Mouse (Mus musculus): ENCODE results near the gene Txnrd2. TPM values are rescaled to one million over a fixed set of nuclear protein-coding genes. Genes with fewer than 3 reads are reported as not detected.

Gene Txnrd2
- polyA plus RNA-seq, 1 experiment from 2014 or later: 23.5 TPM

- Histone ChIP-seq H3K4me2 (ENCODE audit: low read length) (no peak overlapping the region), H3K27ac (ENCODE audit: low read depth, low read length) (no peak overlapping the region), H3K36me3 (ENCODE audit: control insufficient read depth, insufficient read depth, low read length) (0 out of 2 replicates have a peak, but pooled peaks cover 4% of the 10 kb centered on the region), H3K9ac (ENCODE audit: low read length) (no peak overlapping the region), H3K9me3 (replicated peaks; ENCODE audit: control insufficient read depth, low read length) (no peaks in the 10 kb centered on the region), H3K4me3 (ENCODE audit: low read depth, low read length) (no peak overlapping the region), H3K4me1 (ENCODE audit: control insufficient read depth, insufficient read depth, low read length) (0 out of 2 replicates have a peak, but pooled peaks cover 6% of the 10 kb centered on the region), H3K27me3 (replicated peaks; ENCODE audit: control insufficient read depth, insufficient read depth, low read length) (no peaks in the 10 kb centered on the region)
- peak; percentile 39 for DNase-seq (ENCODE audit: low spot score)
- ATAC-seq: no peak
- 60% methylated on average over 9 of the region's 9 CpGs for WGBS
These were observed 25.4 kb downstream of the Txnrd2 start for GRCm38 (mm10) chr16:18451486-18452181.

GRCm38 (mm10) chr16:18452361-18452862, 26.2 kb downstream of the Txnrd2 start:
- H3K4me1 ChIP-seq (ENCODE audit: control insufficient read depth, insufficient read depth, low read length): 0 out of 2 replicates have a peak, but pooled peaks cover 6% of the 10 kb centered on the region
- no peaks in the 10 kb centered on the region for H3K9me3 ChIP-seq (replicated peaks; ENCODE audit: control insufficient read depth, low read length)
- H3K27ac ChIP-seq (ENCODE audit: low read depth, low read length): no peak overlapping the region
- no peak overlapping the region for H3K9ac ChIP-seq (ENCODE audit: low read length)
- peak; percentile 34; the same call in 1 of the 2 replicates for ATAC-seq
- no peaks in the 10 kb centered on the region for H3K27me3 ChIP-seq (replicated peaks; ENCODE audit: control insufficient read depth, insufficient read depth, low read length)
- no peak overlapping the region for H3K4me3 ChIP-seq (ENCODE audit: low read depth, low read length)
- 84% methylated on average over 8 of the region's 8 CpGs for WGBS
- 0 out of 2 replicates have a peak, but pooled peaks cover 7% of the 10 kb centered on the region for H3K36me3 ChIP-seq (ENCODE audit: control insufficient read depth, insufficient read depth, low read length)
- no peak for DNase-seq (ENCODE audit: low spot score)
- no peak overlapping the region for H3K4me2 ChIP-seq (ENCODE audit: low read length)

- no peaks in the 10 kb centered on the region for H3K27me3 ChIP-seq (replicated peaks; ENCODE audit: control insufficient read depth, insufficient read depth, low read length)
- H3K36me3 ChIP-seq (ENCODE audit: control insufficient read depth, insufficient read depth, low read length): 0 out of 2 replicates have a peak, but pooled peaks cover 7% of the 10 kb centered on the region
- 74% methylated on average over 5 of the region's 5 CpGs for WGBS
- H3K4me2 ChIP-seq (ENCODE audit: low read length): no peak overlapping the region
- DNase-seq (ENCODE audit: low spot score): no peak
- no peak overlapping the region for H3K9ac ChIP-seq (ENCODE audit: low read length)
- no peak overlapping the region for H3K4me3 ChIP-seq (ENCODE audit: low read depth, low read length)
- no peaks in the 10 kb centered on the region for H3K9me3 ChIP-seq (replicated peaks; ENCODE audit: control insufficient read depth, low read length)
- ATAC-seq: no peak
- peaks cover 6% of the 10 kb centered on the region; the same call in 1 of the 2 replicates for H3K4me1 ChIP-seq (ENCODE audit: control insufficient read depth, insufficient read depth, low read length)
- H3K27ac ChIP-seq (ENCODE audit: low read depth, low read length): no peak overlapping the region
These were observed 27.7 kb downstream of the Txnrd2 start for GRCm38 (mm10) chr16:18453846-18454245.

- Histone ChIP-seq H3K4me3 (ENCODE audit: low read depth, low read length) (no peak overlapping the region), H3K9ac (ENCODE audit: low read length) (no peak overlapping the region), H3K9me3 (replicated peaks; ENCODE audit: control insufficient read depth, low read length) (no peaks in the 10 kb centered on the region), H3K27me3 (replicated peaks; ENCODE audit: control insufficient read depth, insufficient read depth, low read length) (no peaks in the 10 kb centered on the region), H3K36me3 (ENCODE audit: control insufficient read depth, insufficient read depth, low read length) (0 out of 2 replicates have a peak, but pooled peaks cover 3% of the 10 kb centered on the region), H3K4me2 (ENCODE audit: low read length) (no peak overlapping the region), H3K4me1 (ENCODE audit: control insufficient read depth, insufficient read depth, low read length) (peaks cover 16% of the 10 kb centered on the region), H3K27ac (ENCODE audit: low read depth, low read length) (no peak overlapping the region)
- 87% methylated on average over 6 of the region's 6 CpGs for WGBS
- DNase-seq (ENCODE audit: low spot score): no peak
- no peak for ATAC-seq
These were observed 29.2 kb downstream of the Txnrd2 start for GRCm38 (mm10) chr16:18455407-18455806.

GRCm38 (mm10) chr16:18458661-18459060, 32.5 kb downstream of the Txnrd2 start:
- Histone ChIP-seq H3K9me3 (replicated peaks; ENCODE audit: control insufficient read depth, low read length) (no peaks in the 10 kb centered on the region), H3K4me1 (ENCODE audit: control insufficient read depth, insufficient read depth, low read length) (peaks cover 10% of the 10 kb centered on the region), H3K27me3 (replicated peaks; ENCODE audit: control insufficient read depth, insufficient read depth, low read length) (no peaks in the 10 kb centered on the region), H3K4me3 (ENCODE audit: low read depth, low read length) (no peak overlapping the region), H3K4me2 (ENCODE audit: low read length) (no peak overlapping the region), H3K9ac (ENCODE audit: low read length) (no peak overlapping the region), H3K36me3 (ENCODE audit: control insufficient read depth, insufficient read depth, low read length) (0 out of 2 replicates have a peak, but pooled peaks cover 3% of the 10 kb centered on the region), H3K27ac (ENCODE audit: low read depth, low read length) (no peak overlapping the region)
- no peak for ATAC-seq
- no peak for DNase-seq (ENCODE audit: low spot score)

- DNase-seq (ENCODE audit: low spot score) (peak; percentile 12), ATAC-seq (peak; percentile 32)
- peak overlapping the region; percentile 31; the same call in 1 of the 2 replicates for H3K27ac ChIP-seq (ENCODE audit: low read depth, low read length)
- H3K9ac ChIP-seq (ENCODE audit: low read length): peak overlapping the region; percentile 44
- H3K36me3 ChIP-seq (ENCODE audit: control insufficient read depth, insufficient read depth, low read length): 0 out of 2 replicates have a peak, but pooled peaks cover 3% of the 10 kb centered on the region
- H3K27me3 ChIP-seq (replicated peaks; ENCODE audit: control insufficient read depth, insufficient read depth, low read length): no peaks in the 10 kb centered on the region
- WGBS: 10% methylated on average over 12 of the region's 12 CpGs
- H3K9me3 ChIP-seq (replicated peaks; ENCODE audit: control insufficient read depth, low read length): no peaks in the 10 kb centered on the region
- peaks cover 10% of the 10 kb centered on the region for H3K4me1 ChIP-seq (ENCODE audit: control insufficient read depth, insufficient read depth, low read length)
- peak overlapping the region; percentile 34 for H3K4me2 ChIP-seq (ENCODE audit: low read length)
- no peak overlapping the region for H3K4me3 ChIP-seq (ENCODE audit: low read depth, low read length)
These were observed 33.3 kb downstream of the Txnrd2 start for GRCm38 (mm10) chr16:18459335-18459954.

- H3K9ac ChIP-seq (ENCODE audit: low read length): peak overlapping the region; percentile 44
- no peaks in the 10 kb centered on the region for H3K9me3 ChIP-seq (replicated peaks; ENCODE audit: control insufficient read depth, low read length)
- H3K4me1 ChIP-seq (ENCODE audit: control insufficient read depth, insufficient read depth, low read length): peaks cover 10% of the 10 kb centered on the region
- 0 out of 2 replicates have a peak, but pooled peaks cover 3% of the 10 kb centered on the region for H3K36me3 ChIP-seq (ENCODE audit: control insufficient read depth, insufficient read depth, low read length)
- H3K27me3 ChIP-seq (replicated peaks; ENCODE audit: control insufficient read depth, insufficient read depth, low read length): no peaks in the 10 kb centered on the region
- DNase-seq (ENCODE audit: low spot score) (peak; percentile 73), ATAC-seq (peak; percentile 87)
- WGBS: 3% methylated on average over 11 of the region's 11 CpGs
- no peak overlapping the region for H3K4me3 ChIP-seq (ENCODE audit: low read depth, low read length)
- peak overlapping the region; percentile 34 for H3K4me2 ChIP-seq (ENCODE audit: low read length)
- H3K27ac ChIP-seq (ENCODE audit: low read depth, low read length): peak overlapping the region; percentile 31
These were observed 33.8 kb downstream of the Txnrd2 start for GRCm38 (mm10) chr16:18459955-18460370.

GRCm38 (mm10) chr16:18460826-18461225, 34.6 kb downstream of the Txnrd2 start:
- no peak overlapping the region for H3K9ac ChIP-seq (ENCODE audit: low read length)
- ATAC-seq (no peak), DNase-seq (ENCODE audit: low spot score) (no peak)
- H3K27ac ChIP-seq (ENCODE audit: low read depth, low read length): no peak overlapping the region
- no peaks in the 10 kb centered on the region for H3K27me3 ChIP-seq (replicated peaks; ENCODE audit: control insufficient read depth, insufficient read depth, low read length)
- H3K4me2 ChIP-seq (ENCODE audit: low read length): no peak overlapping the region
- WGBS: 86% methylated on average over 3 of the region's 3 CpGs
- H3K36me3 ChIP-seq (ENCODE audit: control insufficient read depth, insufficient read depth, low read length): 0 out of 2 replicates have a peak, but pooled peaks cover 3% of the 10 kb centered on the region
- H3K4me1 ChIP-seq (ENCODE audit: control insufficient read depth, insufficient read depth, low read length): peaks cover 10% of the 10 kb centered on the region
- no peaks in the 10 kb centered on the region for H3K9me3 ChIP-seq (replicated peaks; ENCODE audit: control insufficient read depth, low read length)
- no peak overlapping the region for H3K4me3 ChIP-seq (ENCODE audit: low read depth, low read length)

Data from forebrain, embryonic 14.5 days (tissue).